Mouse (Mus musculus): ENCODE results near the gene Nxt1.

Nxt1 gene

GRCm38 (mm10) chr2:148672199-148673096 is at the start of gene Nxt1:
Gene Nxt1 (plus strand): TSS chr2:148672601.
- DNase-seq (ENCODE audit: low read depth, low spot score) = peak; percentile 99

DNA sequence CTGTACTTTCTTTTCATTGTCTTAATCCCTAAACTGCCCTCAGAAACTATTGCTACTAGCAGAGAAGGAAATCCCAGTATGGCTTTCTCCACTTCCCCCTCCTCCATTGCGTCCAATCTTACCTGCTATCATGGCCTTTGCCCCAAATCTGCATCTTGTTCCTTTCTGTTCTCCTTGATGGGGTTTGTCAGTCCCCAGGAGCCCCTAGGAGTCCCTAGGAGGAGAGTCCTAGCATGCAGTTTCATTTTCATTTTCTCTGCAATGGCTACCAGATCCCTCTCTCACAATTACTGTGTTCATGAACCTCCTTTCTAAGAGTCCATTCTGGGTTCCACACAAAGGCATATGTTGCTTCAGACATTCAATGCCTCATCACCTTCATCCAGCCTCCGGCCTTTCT is 49.3 kb upstream of the Nxt1 start:
- no peak for DNase-seq (ENCODE audit: low read depth, low spot score)

GRCm38 (mm10) chr2:148624484-148624883 is 47.9 kb upstream of the Nxt1 start:
- DNase-seq (ENCODE audit: low read depth, low spot score) = no peak

GRCm38 (mm10) chr2:148627011-148627471 is 45.4 kb upstream of the Nxt1 start:
- no peak for DNase-seq (ENCODE audit: low read depth, low spot score)

GRCm38 (mm10) chr2:148631011-148631410 is 41.4 kb upstream of the Nxt1 start:
- DNase-seq (ENCODE audit: low read depth, low spot score) = no peak

DNA sequence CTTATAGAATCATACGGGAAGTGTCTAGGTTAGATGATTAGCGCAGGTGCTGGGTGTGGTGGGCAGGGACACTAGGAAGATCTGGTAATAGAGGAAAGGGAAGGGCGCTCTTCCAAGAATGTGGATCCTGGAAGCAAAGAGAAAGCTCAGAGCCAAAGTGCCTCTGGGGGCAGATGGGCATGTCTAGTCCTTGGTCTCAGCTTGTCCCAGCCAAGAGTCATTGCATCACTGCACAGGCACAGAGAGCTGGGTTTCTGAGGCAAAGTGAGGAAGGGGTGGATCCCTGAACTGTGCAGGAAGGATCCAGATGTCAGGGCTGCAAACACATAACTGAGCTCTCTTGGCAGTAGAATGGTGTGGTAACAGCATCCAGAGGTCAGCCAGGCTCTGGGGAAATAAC is 40.8 kb upstream of the Nxt1 start:
- no peak for DNase-seq (ENCODE audit: low read depth, low spot score)

DNA sequence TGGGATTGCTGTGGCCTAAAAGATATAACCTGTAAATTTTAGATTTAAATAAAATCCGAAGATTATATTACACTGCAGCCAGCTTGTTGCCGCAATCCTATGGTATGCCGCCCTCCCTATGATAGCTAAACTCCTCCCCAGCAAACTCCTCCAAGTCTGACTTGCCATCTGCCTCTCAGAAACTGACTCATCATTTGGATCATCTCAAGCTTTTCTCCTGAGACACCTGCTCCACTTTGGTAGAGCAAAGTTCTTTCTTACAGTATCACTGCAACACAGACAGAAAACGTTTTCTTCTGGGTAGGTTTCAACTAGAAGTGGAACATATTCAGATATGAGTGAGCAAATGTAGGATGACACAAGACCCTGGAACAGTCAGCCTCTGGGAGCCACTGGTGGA is 37.9 kb upstream of the Nxt1 start:
- DNase-seq (ENCODE audit: low read depth, low spot score) = no peak

DNA sequence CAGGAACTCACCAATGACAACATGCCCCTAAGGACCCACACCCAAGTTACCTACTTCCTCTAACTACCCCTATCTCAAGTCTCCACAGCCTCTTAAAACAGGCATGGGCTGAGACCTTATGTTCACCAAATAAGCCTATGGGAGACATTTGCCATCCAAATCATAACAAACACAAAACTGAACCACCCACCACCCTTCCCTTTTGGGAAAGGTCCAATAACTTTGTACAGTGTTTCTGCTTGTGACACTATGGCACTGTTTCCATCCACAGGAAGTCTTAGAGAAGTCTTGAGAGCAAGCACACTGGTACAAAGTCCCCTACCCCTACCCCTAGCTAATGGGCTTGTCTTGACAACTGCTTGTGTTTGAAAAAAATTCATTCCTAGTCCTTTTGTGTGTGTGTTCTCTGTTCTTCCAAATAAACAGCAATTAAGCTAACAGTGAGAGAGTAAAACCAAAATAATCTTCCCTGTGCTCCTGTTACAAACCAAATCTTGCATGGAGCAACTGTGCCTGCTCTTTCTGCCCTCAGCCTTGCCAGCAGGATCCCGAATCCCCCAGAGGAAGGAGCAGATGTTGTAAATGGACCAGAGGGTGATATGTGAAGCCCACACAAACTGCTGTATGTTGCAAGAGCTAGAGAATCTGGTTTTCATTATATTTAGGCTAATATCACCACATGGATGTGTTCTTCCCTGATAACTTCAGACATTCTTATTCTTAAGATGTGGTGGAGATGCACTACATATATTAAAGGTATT is 29.6 kb upstream of the Nxt1 start:
- DNase-seq (ENCODE audit: low read depth, low spot score) = no peak

DNA sequence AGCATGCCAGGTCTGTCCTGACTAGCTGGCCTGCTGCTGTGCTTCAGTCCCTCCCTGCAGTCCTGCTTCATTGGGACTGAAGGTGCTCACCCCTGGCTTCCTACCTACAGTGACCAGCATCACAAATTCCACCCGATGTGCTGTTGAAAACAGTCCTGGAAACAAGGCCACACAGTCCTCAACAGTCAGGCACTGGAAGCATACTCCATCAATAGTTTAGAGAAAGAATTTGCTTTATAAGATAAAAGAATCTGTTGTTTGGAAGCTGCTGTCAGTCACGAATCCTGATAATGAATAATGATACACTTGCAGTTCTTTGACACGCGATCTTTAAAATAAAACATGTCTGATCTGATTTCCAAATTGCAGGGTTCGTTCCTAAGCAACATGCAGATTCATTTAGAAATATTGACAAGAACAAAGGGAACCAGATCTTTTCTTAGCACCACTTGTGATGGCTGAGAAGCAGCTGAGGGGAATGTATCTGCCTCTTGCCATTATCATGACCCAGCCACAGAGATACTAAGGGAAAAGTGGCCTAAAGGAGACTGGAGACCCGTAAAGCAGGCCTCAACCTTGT is 27.9 kb upstream of the Nxt1 start:
- no peak for DNase-seq (ENCODE audit: low read depth, low spot score)

- DNase-seq (ENCODE audit: low read depth, low spot score) = no peak
Observed at GRCm38 (mm10) chr2:148650587-148651357, 21.6 kb upstream of the Nxt1 start.

- DNase-seq (ENCODE audit: low read depth, low spot score) = peak; percentile 74
Observed at GRCm38 (mm10) chr2:148654961-148655360, 17.4 kb upstream of the Nxt1 start.

GRCm38 (mm10) chr2:148663458-148663857 is 8.9 kb upstream of the Nxt1 start:
- no peak for DNase-seq (ENCODE audit: low read depth, low spot score)

GRCm38 (mm10) chr2:148677801-148678200 is 5.4 kb downstream of the Nxt1 start:
- DNase-seq (ENCODE audit: low read depth, low spot score) = no peak

DNA sequence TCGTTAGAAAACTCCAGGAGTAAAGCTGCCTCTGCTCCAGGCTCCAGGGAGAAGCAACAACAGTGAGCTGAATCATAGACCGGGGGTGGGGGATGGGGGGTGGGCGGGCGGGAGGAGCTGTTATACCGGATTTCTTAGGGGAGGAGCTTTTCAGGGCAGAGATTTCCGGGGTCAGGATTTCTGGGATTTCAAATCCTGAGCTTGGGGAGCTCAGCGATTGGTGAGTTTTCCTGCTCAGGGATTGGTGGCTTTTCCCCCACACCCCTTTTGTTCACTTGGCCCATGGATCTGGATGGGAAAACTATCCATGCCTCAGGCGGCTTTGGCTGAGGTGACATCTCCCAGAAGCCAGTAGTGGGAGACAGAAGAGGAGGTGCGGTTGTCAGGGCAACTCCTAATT is 6.9 kb downstream of the Nxt1 start:
- DNase-seq (ENCODE audit: low read depth, low spot score) = no peak

GRCm38 (mm10) chr2:148680775-148681291 is 8.4 kb downstream of the Nxt1 start, which contains the start of gene Gzf1:
Gene Gzf1 (plus strand): TSS chr2:148681023.
- DNase-seq (ENCODE audit: low read depth, low spot score) = peak; percentile 99

GRCm38 (mm10) chr2:148681461-148681891 is 9.1 kb downstream of the Nxt1 start:
- no peak for DNase-seq (ENCODE audit: low read depth, low spot score)

- no peak for DNase-seq (ENCODE audit: low read depth, low spot score)
Observed at GRCm38 (mm10) chr2:148683031-148683430, 10.6 kb downstream of the Nxt1 start.

- no peak for DNase-seq (ENCODE audit: low read depth, low spot score)
Observed at GRCm38 (mm10) chr2:148684972-148685371, 12.6 kb downstream of the Nxt1 start.

- DNase-seq (ENCODE audit: low read depth, low spot score) = no peak
Observed at GRCm38 (mm10) chr2:148685709-148686108, 13.3 kb downstream of the Nxt1 start.

- DNase-seq (ENCODE audit: low read depth, low spot score) = no peak
Observed at GRCm38 (mm10) chr2:148686862-148687261, 14.5 kb downstream of the Nxt1 start.

- DNase-seq (ENCODE audit: low read depth, low spot score) = no peak
Observed at GRCm38 (mm10) chr2:148687971-148688370, 15.6 kb downstream of the Nxt1 start.
